Mouse (Mus musculus) retina, postnatal 7 days (tissue): ENCODE data around the gene Olfr1128.
"Not testable (repeated sequence)": the region's sequence is repeated elsewhere in the genome, so short reads cannot be mapped to it uniquely, and the experiment has no call there.

Experiments
- DNase-seq: peaks from one replicate; pipeline ENCODE4 v3.0.0-alpha.2; 2012; ENCODE audit warnings: low read depth, low spot score

Olfr1128 gene

GRCm38 (mm10) chr2:87545442-87545841 is at the start of gene Olfr1128:
Gene Olfr1128, minus strand, starts transcription at chr2:87545542.
- DNase-seq, result no peak

DNA sequence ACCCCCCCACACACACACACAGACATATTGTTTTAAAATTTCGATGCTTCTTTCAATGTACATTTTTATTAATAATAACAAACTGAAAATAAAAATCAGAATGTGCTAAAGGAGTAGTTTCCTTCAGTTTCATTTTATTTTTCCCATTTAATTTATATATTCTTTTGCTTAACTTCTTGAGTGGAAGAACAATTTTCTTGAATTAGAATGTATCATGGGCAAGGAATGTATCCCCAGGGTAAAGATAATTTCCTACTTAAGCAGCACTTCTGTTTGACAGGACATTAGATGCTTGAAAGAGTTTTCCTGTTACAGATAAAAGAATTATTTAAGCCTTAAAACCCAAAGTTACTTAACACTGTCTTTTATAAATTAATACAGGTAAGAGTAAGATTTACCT is 28.3 kb upstream of the Olfr1128 start, which contains the start of gene Olfr1129:
TSS of gene Olfr1129 (plus strand) at position 301 of the 400 bp plus-strand sequence.
- DNase-seq, result not testable (repeated sequence)

DNA sequence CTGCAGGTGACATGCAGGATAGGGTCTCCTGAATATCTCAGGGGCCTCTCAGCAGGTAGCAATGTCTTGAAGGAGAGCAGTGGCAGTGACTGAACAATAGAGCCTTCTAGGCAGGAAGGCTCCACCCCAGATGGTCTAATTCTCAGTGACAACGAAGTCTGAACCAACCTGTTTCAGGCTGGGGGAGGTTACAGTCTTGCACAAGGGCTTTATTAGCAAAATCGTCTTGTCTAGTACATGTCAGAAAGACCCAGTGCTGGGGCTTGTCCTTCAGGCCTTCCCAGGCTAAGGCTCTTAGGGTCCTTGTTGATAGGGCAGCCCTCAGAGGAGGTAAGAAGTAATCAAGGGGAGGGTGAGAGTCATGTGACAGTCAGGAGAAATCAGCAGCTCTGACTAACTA is 10.5 kb downstream of the Olfr1128 start:
- no peak for DNase-seq

DNA sequence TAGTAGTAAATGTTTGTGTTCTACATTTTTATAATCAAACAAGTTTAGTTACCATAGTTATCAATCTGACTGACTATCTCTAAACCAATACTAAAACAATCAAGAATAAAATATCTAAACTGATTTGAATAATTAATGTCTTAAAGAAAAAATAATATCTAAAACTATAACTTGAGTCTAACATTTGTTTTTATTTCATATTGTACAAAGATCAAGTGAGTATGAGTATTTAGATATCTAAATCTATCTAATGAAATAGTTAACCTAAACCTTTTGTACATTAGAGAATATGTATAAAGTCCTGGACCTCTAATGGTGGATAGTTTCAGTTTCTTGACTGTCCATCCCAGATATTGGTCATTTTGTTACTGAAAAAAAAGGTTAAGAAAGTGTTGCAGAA is 13.8 kb downstream of the Olfr1128 start, which contains the start of gene Olfr153:
TSS of gene Olfr153 (plus strand) at position 301 of the 400 bp plus-strand sequence.
- DNase-seq, result no peak

DNA sequence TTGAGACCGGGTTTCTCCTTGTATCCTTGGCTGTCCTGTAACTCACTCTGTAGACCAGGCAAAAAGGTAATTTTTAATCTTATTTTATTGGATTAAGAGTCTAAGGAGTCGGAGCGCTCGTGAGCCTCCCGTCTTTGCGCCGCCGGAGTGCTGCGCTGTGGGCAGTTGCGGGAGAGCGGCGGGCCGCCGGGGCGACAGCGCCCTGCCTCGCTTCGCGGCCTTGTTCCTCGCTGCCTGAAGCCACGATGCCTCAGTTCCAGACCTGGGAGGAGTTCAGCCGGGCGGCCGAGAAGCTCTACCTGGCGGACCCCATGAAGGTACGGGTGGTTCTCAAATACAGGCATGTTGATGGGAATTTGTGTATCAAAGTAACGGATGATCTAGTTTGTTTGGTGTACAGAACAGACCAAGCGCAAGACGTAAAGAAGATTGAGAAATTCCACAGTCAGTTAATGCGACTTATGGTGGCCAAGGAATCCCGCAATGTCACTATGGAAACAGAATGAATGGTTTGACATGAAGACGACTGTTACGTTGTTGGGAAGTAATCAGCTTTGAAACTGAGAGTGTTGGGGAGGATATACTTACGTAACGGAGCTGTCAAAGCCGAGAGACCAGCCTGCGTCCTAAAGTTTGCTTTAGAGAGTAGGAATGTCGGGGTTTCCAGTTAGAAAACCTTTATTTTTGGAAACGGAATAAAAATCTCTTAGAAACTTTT is 19.3 kb downstream of the Olfr1128 start:
- not testable (repeated sequence) for DNase-seq

DNA sequence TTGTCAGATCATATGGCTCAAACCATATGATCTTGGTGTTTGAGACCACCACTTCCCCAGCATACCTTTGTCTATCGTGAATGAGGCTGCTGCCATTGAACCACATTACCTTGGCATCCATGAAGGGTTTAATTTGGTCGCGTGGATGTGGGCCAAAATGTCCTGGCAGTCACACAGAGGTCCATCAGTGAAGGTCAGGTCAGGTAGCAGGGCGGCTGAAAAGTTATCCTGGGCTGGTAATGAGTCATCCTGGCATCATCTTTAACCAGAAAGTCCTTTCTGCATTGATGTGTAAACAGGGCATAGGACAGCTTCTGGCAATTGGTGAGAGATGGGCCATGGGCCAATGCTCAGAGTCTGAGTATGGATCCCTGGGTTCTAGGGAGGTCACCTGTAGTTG is 24.7 kb downstream of the Olfr1128 start:
- no peak for DNase-seq

GRCm38 (mm10) chr2:87516581-87516980 is 28.8 kb downstream of the Olfr1128 start:
- DNase-seq, result no peak

GRCm38 (mm10) chr2:87515457-87516060 is 29.8 kb downstream of the Olfr1128 start:
- DNase-seq, result no peak

GRCm38 (mm10) chr2:87515046-87515445 is 30.3 kb downstream of the Olfr1128 start:
- DNase-seq, result no peak

- no peak for DNase-seq
Observed at GRCm38 (mm10) chr2:87506265-87506664, 39.1 kb downstream of the Olfr1128 start, which contains the start of gene Pramel6. Gene Pramel6, plus strand, starts transcription at chr2:87506565.

DNA sequence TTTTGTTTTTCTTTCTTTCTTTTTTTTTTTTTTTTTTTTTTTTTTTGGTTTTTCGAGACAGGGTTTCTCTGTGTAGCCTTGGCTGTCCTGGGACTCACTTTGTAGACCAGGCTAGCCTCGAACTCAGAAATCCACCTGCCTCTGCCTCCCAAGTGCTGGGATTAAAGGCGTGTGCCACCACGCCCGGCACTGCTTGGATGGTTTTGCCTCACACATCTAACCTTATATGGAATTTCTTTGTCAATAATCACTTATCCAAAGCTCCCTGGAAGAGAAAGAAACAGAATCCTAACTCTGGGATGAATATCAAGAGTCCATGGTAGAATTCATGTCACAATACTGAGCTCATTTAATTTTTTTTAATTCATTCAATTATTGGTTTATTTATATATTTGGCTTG is 48.3 kb downstream of the Olfr1128 start, which contains the start of gene Pramel7:
TSS of gene Pramel7 (minus strand) at position 101 of the 400 bp plus-strand sequence.
- not testable (repeated sequence) for DNase-seq
